Mouse (Mus musculus): Measurements from ENCODE around the gene Kctd20. TPM values are rescaled to one million over a fixed set of nuclear protein-coding genes. Genes with fewer than 3 reads are reported as not detected.
"Not testable (repeated sequence)": the region's sequence is repeated elsewhere in the genome, so short reads cannot be mapped to it uniquely, and the experiment has no call there.

The Kctd20 gene
- polyA plus RNA-seq, 1 experiment, result 27.2 TPM

- Histone ChIP-seq H3K27ac (replicated peaks; ENCODE audit: low read depth, low read length) (no peak overlapping the region), H3K4me3 (ENCODE audit: insufficient read depth, low read depth, low read length) (no peak overlapping the region), H3K4me1 (ENCODE audit: control insufficient read depth, insufficient read depth, insufficient read length, low read length) (0 out of 2 replicates have a peak, but pooled peaks cover 2% of the 10 kb centered on the region)
Measured at GRCm38 (mm10) chr17:28987713-28988112, 36.0 kb downstream of the Kctd20 start.

GRCm38 (mm10) chr17:28988291-28988690 is 36.5 kb downstream of the Kctd20 start:
- 0 out of 2 replicates have a peak, but pooled peaks cover 2% of the 10 kb centered on the region for H3K4me1 ChIP-seq (ENCODE audit: control insufficient read depth, insufficient read depth, insufficient read length, low read length)
- H3K27ac ChIP-seq (replicated peaks; ENCODE audit: low read depth, low read length), result no peak overlapping the region
- H3K4me3 ChIP-seq (ENCODE audit: insufficient read depth, low read depth, low read length), result no peak overlapping the region

DNA sequence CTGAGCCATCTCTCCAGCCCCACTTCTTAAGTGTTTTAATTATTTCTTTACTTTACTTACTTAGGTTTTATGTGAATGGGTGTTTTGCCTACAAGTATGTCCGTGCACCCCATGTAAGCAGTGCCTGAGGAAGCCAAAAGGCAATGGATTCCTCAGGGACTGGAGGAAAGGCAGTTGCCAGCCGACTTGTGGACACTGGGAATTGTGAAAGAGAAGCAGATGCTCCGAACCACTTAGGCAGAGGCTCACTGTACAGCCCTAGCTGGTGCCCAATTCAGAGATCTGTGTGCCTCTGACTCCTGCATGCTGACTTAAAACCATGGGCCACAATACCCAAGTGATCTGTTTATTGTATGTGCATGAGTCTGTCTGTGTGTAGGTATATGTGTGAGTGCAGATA is 37.2 kb downstream of the Kctd20 start:
- Histone ChIP-seq H3K27ac (replicated peaks; ENCODE audit: low read depth, low read length) (no peak overlapping the region), H3K4me1 (ENCODE audit: control insufficient read depth, insufficient read depth, insufficient read length, low read length) (0 out of 2 replicates have a peak, but pooled peaks cover 2% of the 10 kb centered on the region), H3K4me3 (ENCODE audit: insufficient read depth, low read depth, low read length) (no peak overlapping the region)

DNA sequence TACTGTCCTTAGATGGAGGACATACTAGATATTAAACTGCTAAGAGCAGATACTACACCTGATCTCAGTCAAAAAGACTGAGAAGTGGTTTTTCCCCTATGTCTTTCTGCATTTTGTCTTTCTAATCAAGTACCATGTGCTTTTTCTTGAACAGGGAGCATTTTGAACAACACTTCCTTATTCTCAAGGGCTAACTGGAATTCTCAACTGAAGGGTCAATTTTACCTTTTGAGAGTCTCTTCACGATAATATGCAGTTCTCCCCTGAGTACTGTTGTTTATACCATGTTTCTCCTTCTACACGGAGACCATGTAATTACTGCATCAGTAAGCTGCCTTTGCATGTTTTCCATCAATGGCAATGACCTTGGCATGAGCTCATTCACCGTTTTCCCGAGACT is 38.3 kb downstream of the Kctd20 start:
- Histone ChIP-seq H3K27ac (replicated peaks; ENCODE audit: low read depth, low read length) (no peak overlapping the region), H3K4me1 (ENCODE audit: control insufficient read depth, insufficient read depth, insufficient read length, low read length) (0 out of 2 replicates have a peak, but pooled peaks cover 2% of the 10 kb centered on the region), H3K4me3 (ENCODE audit: insufficient read depth, low read depth, low read length) (no peak overlapping the region)

- H3K27ac ChIP-seq (replicated peaks; ENCODE audit: low read depth, low read length), result no peak overlapping the region
- no peak overlapping the region for H3K4me3 ChIP-seq (ENCODE audit: insufficient read depth, low read depth, low read length)
- H3K4me1 ChIP-seq (ENCODE audit: control insufficient read depth, insufficient read depth, insufficient read length, low read length), result 0 out of 2 replicates have a peak, but pooled peaks cover 2% of the 10 kb centered on the region
Measured at GRCm38 (mm10) chr17:28991286-28991685, 39.5 kb downstream of the Kctd20 start.

GRCm38 (mm10) chr17:28992105-28992504 is 40.4 kb downstream of the Kctd20 start:
- H3K4me3 ChIP-seq (ENCODE audit: insufficient read depth, low read depth, low read length), result no peak overlapping the region
- H3K4me1 ChIP-seq (ENCODE audit: control insufficient read depth, insufficient read depth, insufficient read length, low read length), result 0 out of 2 replicates have a peak, but pooled peaks cover 2% of the 10 kb centered on the region
- H3K27ac ChIP-seq (replicated peaks; ENCODE audit: low read depth, low read length), result no peak overlapping the region

DNA sequence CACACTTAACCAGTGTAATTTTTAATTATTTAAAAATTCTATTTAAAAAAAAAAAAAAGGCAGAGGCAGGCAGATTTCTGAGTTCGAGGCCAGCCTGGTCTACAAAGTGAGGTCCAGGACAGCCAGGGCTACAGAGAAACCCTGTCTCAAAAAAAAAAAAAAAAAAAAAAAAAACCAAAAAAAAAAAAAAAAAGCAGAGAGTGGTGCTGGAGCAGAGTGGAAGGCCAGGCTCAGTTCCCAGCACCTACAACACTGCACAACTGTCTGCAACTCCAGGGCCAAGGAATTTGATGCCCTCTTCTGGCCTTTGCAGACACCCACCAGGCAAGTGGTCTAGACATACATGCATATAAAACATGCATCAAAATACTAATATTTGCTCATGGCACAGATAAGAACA is 41.3 kb downstream of the Kctd20 start:
- not testable (repeated sequence) for H3K4me1 ChIP-seq (ENCODE audit: control insufficient read depth, insufficient read depth, insufficient read length, low read length)

GRCm38 (mm10) chr17:28994615-28995014 is 42.9 kb downstream of the Kctd20 start:
- no peak overlapping the region for H3K4me3 ChIP-seq (ENCODE audit: insufficient read depth, low read depth, low read length)
- no peak overlapping the region for H3K27ac ChIP-seq (replicated peaks; ENCODE audit: low read depth, low read length)
- H3K4me1 ChIP-seq (ENCODE audit: control insufficient read depth, insufficient read depth, insufficient read length, low read length), result 0 out of 2 replicates have a peak, but pooled peaks cover 2% of the 10 kb centered on the region

More for the DNA sequence above, 41.3 kb downstream of the Kctd20 start:
- H3K4me3 ChIP-seq (ENCODE audit: insufficient read depth, low read depth, low read length); H3K27ac ChIP-seq (replicated peaks; ENCODE audit: low read depth, low read length): not testable (repeated sequence)

DNA sequence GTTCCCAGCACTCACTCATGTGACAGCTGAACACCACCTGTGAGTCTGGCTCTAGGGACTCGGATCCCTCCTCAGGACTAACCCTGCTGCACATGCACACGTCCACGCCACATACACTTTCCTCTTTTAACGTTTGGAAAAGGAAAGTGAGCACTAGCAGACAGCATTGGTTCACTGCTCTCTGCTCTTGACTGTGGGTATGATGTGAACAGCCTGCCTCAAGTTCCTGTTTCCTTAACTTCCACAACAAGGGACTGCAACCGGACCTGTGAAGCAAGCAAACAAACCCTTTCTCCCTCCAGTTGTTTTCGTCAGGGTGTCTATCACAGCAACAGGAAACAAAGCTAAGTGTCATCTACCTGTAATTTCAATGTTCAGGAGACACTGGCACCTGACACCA is 48.7 kb downstream of the Kctd20 start:
- Histone ChIP-seq H3K4me1 (ENCODE audit: control insufficient read depth, insufficient read depth, insufficient read length, low read length) (peaks cover 11% of the 10 kb centered on the region), H3K4me3 (ENCODE audit: insufficient read depth, low read depth, low read length) (no peak overlapping the region), H3K27ac (replicated peaks; ENCODE audit: low read depth, low read length) (no peak overlapping the region)

DNA sequence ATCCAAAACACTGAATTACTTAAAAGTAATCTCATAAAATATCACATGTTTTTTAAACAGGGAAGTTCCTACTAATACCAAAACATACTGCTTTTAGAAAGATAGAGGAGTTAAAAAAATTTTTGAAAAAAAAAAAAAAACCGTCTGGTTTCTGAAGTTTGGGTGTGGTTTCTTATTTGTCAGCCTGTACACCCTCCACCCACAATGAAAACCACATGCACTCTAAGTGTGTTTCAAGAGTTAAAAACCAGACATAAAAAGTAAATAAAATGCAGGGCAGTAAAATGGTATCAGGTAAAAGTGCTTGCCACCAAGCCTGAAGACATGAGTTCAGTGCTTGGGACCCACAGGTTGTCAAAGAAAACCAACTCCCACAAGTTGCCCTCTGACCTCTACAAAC is 52.0 kb downstream of the Kctd20 start:
- no peak overlapping the region for H3K4me3 ChIP-seq (ENCODE audit: insufficient read depth, low read depth, low read length)
- peaks cover 19% of the 10 kb centered on the region for H3K4me1 ChIP-seq (ENCODE audit: control insufficient read depth, insufficient read depth, insufficient read length, low read length)
- H3K27ac ChIP-seq (replicated peaks; ENCODE audit: low read depth, low read length), result no peak overlapping the region

- no peak overlapping the region for H3K4me3 ChIP-seq (ENCODE audit: insufficient read depth, low read depth, low read length)
- peaks cover 19% of the 10 kb centered on the region for H3K4me1 ChIP-seq (ENCODE audit: control insufficient read depth, insufficient read depth, insufficient read length, low read length)
- no peak overlapping the region for H3K27ac ChIP-seq (replicated peaks; ENCODE audit: low read depth, low read length)
Measured at GRCm38 (mm10) chr17:29005002-29005401, 53.3 kb downstream of the Kctd20 start.

- Histone ChIP-seq H3K4me3 (ENCODE audit: insufficient read depth, low read depth, low read length) (peak overlapping the region; percentile 77), H3K27ac (replicated peaks; ENCODE audit: low read depth, low read length) (peak overlapping the region; percentile 92), H3K4me1 (ENCODE audit: control insufficient read depth, insufficient read depth, insufficient read length, low read length) (peaks cover 19% of the 10 kb centered on the region)
Measured at GRCm38 (mm10) chr17:29006812-29007211, 55.1 kb downstream of the Kctd20 start.

- Histone ChIP-seq H3K4me3 (ENCODE audit: insufficient read depth, low read depth, low read length) (peak overlapping the region; percentile 77), H3K27ac (replicated peaks; ENCODE audit: low read depth, low read length) (peak overlapping the region; percentile 92), H3K4me1 (ENCODE audit: control insufficient read depth, insufficient read depth, insufficient read length, low read length) (peaks cover 19% of the 10 kb centered on the region)
Measured at GRCm38 (mm10) chr17:29007243-29007640, 55.5 kb downstream of the Kctd20 start.

DNA sequence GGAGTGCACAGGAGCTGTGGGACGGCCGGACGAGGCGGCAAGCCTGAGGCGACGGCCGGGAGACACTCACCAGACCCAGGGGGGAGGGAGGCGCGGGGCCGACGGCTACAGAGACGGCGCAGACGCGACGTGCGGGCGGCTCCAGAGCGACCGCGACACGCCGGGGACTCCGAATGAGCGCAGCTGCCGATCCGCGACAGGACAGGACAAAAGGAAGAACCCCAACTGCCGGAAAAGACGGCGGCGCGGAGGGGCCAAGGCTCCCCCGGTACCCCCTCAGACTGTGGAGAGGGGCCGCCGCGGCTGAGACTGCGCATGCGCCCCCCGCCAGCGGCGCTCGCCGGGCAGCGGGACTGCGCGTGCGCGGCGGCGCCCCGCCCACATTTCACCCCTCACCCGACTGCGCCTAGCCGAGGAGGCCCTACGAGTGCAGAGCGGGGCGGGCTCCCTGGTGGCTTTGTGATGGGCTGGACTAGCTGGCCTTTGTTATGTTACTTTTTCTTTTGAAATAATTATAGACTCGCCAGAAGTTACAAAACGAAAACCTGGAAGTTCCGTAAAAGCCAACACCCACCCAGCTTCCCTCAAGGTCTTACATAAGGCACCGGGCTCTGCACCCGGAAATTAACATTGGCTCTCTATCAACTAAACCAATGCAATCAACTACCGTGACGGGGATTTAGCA is 56.0 kb downstream of the Kctd20 start, which contains the start of gene Stk38:
Stk38 (minus strand) TSS at position 355 of the 685 bp plus-strand sequence.
- peaks cover 19% of the 10 kb centered on the region for H3K4me1 ChIP-seq (ENCODE audit: control insufficient read depth, insufficient read depth, insufficient read length, low read length)
- peak within 1 kb of the TSS; percentile 77 for H3K4me3 ChIP-seq (ENCODE audit: insufficient read depth, low read depth, low read length)
- peak within 1 kb of the TSS; percentile 92 for H3K27ac ChIP-seq (replicated peaks; ENCODE audit: low read depth, low read length)

DNA sequence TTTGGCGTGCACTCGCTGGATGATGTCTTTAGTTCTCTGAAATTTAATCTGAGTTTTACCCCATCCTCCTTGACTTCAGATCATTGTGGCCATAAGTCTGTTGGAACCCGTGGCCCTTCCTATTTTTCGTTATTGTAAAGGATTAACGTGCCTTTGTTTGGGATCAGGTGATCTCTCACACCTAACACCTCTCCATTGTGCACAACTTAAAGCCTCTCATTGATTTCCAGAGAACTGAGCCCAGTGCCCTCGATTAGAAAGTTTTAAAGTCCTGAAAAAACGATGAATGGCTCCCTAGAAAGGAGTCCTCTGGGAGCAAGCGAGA is 56.5 kb downstream of the Kctd20 start:
- Histone ChIP-seq H3K27ac (replicated peaks; ENCODE audit: low read depth, low read length) (peak overlapping the region; percentile 92), H3K4me3 (ENCODE audit: insufficient read depth, low read depth, low read length) (peak overlapping the region; percentile 77), H3K4me1 (ENCODE audit: control insufficient read depth, insufficient read depth, insufficient read length, low read length) (peaks cover 19% of the 10 kb centered on the region)

- H3K4me1 ChIP-seq (ENCODE audit: control insufficient read depth, insufficient read depth, insufficient read length, low read length), result peaks cover 16% of the 10 kb centered on the region
Measured at GRCm38 (mm10) chr17:29009181-29009580, 57.4 kb downstream of the Kctd20 start.

More at GRCm38 (mm10) chr17:29009181-29009580, 57.4 kb downstream of the Kctd20 start:
- H3K4me3 ChIP-seq (ENCODE audit: insufficient read depth, low read depth, low read length), result no peak overlapping the region
- H3K27ac ChIP-seq (replicated peaks; ENCODE audit: low read depth, low read length), result no peak overlapping the region
